Comparison of ENCODE assay signal across 17 mouse cellular contexts in the genomic region with DNA sequence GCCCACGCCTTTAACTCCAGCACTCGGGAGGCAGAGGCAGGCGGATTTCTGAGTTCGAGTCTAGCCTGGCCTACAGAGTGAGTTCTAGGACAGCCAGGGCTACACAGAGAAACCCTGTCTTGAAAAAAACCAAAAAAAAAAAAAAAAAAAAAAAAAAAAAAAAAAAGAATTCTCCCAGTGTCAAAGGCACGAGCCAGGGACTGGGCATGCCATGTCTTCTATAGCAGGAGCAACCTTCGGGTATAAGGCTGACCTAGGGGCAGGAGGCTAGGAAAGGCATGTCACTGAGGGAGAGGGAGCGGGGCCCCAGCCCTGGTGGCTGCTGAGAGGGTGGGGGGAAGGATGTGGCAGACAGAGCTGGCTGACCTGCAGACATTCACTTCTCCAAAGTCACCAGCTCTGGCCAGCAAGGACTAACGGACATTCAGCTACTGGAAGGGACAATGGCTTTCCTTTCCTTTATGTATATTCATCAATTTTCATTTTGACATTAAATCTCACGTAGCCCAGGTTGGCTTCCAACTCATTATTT.
"Had no signal": no experiment of that assay in that cellular context is flagged by ENCODE, and none has a peak within 500 bp of the region (broad histone marks: within the 10 kb centered on the region; RNA-seq: fewer than 3 reads in every experiment).

No protein-coding gene starts in this region.

- H3K4me2 ChIP-seq: limb, embryonic 12.5 days; limb, embryonic 15.5 days; liver, embryonic 13.5 days; midbrain, embryonic 12.5 days; midbrain, embryonic 15.5 days; neural tube, embryonic 12.5 days; neural tube, embryonic 15.5 days had no signal

- H3K27ac ChIP-seq: limb, embryonic 12.5 days; limb, embryonic 15.5 days; liver, embryonic 13.5 days; midbrain, embryonic 12.5 days; midbrain, embryonic 15.5 days; neural tube, embryonic 12.5 days; neural tube, embryonic 15.5 days had no signal

- ATAC-seq: midbrain, embryonic 15.5 days had no signal

- H3K4me3 ChIP-seq: limb, embryonic 12.5 days; limb, embryonic 15.5 days; liver, embryonic 13.5 days; midbrain, embryonic 12.5 days; midbrain, embryonic 15.5 days; neural tube, embryonic 12.5 days; neural tube, embryonic 15.5 days had no signal

- H3K27me3 ChIP-seq: limb, embryonic 12.5 days; limb, embryonic 15.5 days; liver, embryonic 13.5 days; midbrain, embryonic 15.5 days; neural tube, embryonic 12.5 days; neural tube, embryonic 15.5 days had no signal

- H3K36me3 ChIP-seq: limb, embryonic 12.5 days; limb, embryonic 15.5 days; liver, embryonic 13.5 days; midbrain, embryonic 12.5 days; midbrain, embryonic 15.5 days; neural tube, embryonic 12.5 days; neural tube, embryonic 15.5 days had no signal

- DNase-seq: kidney, adult 11 months; kidney, adult 9 months; kidney, postnatal 14 days; kidney, postnatal 4 days; left cerebral cortex, postnatal 4 days; liver, embryonic 13.5 days; lung, adult 2 months; right cerebral cortex, postnatal 25 days; spleen, adult 18-20 months; thymus, adult 18-20 months; thymus, postnatal 36 days had no signal

- H3K9me3 ChIP-seq: limb, embryonic 12.5 days; limb, embryonic 15.5 days; liver, embryonic 13.5 days; midbrain, embryonic 12.5 days; midbrain, embryonic 15.5 days; neural tube, embryonic 12.5 days; neural tube, embryonic 15.5 days had no signal

- H3K9ac ChIP-seq: limb, embryonic 12.5 days; limb, embryonic 15.5 days; midbrain, embryonic 12.5 days; midbrain, embryonic 15.5 days; neural tube, embryonic 12.5 days; neural tube, embryonic 15.5 days had no signal
